Mouse (Mus musculus) c-Kit-negative CD71-positive TER-119-positive erythroid progenitor cells, embryonic 14.5 days (primary cell): ENCODE data around the gene Lbx2.

Source experiments
- DNase-seq: peaks from one replicate; pipeline ENCODE4 v3.0.0-alpha.2; 2013; ENCODE audit warnings: low read depth, low spot score

Gene Lbx2

GRCm38 (mm10) chr6:83108762-83109668 lies 22.8 kb downstream of the Lbx2 start, which contains the start of gene Mrpl53:
TSS of gene Mrpl53 (plus strand) at chr6:83109040.
- DNase-seq: no peak

- no peak for DNase-seq
Measured at GRCm38 (mm10) chr6:83111510-83112136, 25.5 kb downstream of the Lbx2 start.

GRCm38 (mm10) chr6:83115011-83115671 lies 29.0 kb downstream of the Lbx2 start, which contains the start of gene Mogs:
TSS of gene Mogs (plus strand) at chr6:83115496.
- DNase-seq: peak; percentile 74

GRCm38 (mm10) chr6:83115682-83116372 lies 29.7 kb downstream of the Lbx2 start:
- DNase-seq: no peak

- no peak for DNase-seq
Measured at GRCm38 (mm10) chr6:83116373-83117164, 30.4 kb downstream of the Lbx2 start.

GRCm38 (mm10) chr6:83117165-83117438 lies 30.9 kb downstream of the Lbx2 start:
- DNase-seq: no peak

GRCm38 (mm10) chr6:83117616-83118015 lies 31.4 kb downstream of the Lbx2 start:
- DNase-seq: no peak

GRCm38 (mm10) chr6:83118369-83118768 lies 32.2 kb downstream of the Lbx2 start:
- no peak for DNase-seq

GRCm38 (mm10) chr6:83118825-83119733 lies 32.9 kb downstream of the Lbx2 start:
- no peak for DNase-seq

- DNase-seq: no peak
Measured at GRCm38 (mm10) chr6:83119734-83120051, 33.5 kb downstream of the Lbx2 start.

GRCm38 (mm10) chr6:83120930-83121862 lies 35.0 kb downstream of the Lbx2 start, which contains the start of gene Wbp1:
TSS of gene Wbp1 (minus strand) at chr6:83121559.
- peak; percentile 92 for DNase-seq

- DNase-seq: no peak
Measured at GRCm38 (mm10) chr6:83121863-83122710, 35.9 kb downstream of the Lbx2 start.

- DNase-seq: no peak
Measured at GRCm38 (mm10) chr6:83122961-83123360, 36.8 kb downstream of the Lbx2 start.

GRCm38 (mm10) chr6:83124851-83125312 lies 38.7 kb downstream of the Lbx2 start:
- peak; percentile 90 for DNase-seq

- DNase-seq: no peak
Measured at GRCm38 (mm10) chr6:83125331-83125730, 39.2 kb downstream of the Lbx2 start, which contains the start of gene Ino80b. TSS of gene Ino80b (minus strand) at chr6:83125431.

- DNase-seq: no peak
Measured at GRCm38 (mm10) chr6:83127419-83127818, 41.3 kb downstream of the Lbx2 start.

- no peak for DNase-seq
Measured at GRCm38 (mm10) chr6:83131469-83132034, 45.4 kb downstream of the Lbx2 start.
